In genomic region chr4:137546003-137546525, GRCm38 (mm10) we compare ENCODE assay signal across 10 mouse cellular contexts. TPM values are rescaled to one million over a fixed set of nuclear protein-coding genes. Genes with fewer than 3 reads are reported as not detected.
A peak's percentile ranks its signal among the peaks of the same experiment; 100 is the strongest.
DNase-seq lines count a peak whose midpoint lies in the region; ATAC-seq lines count a peak whose summit lies in the region.
"Had no signal": no experiment of that assay in that cellular context is flagged by ENCODE, and none has a peak within 500 bp of the region (broad histone marks: within the 10 kb centered on the region; RNA-seq: fewer than 3 reads in every experiment).

No protein-coding gene starts in this region.

- peak; percentile 45 for DNase-seq in adrenal gland, adult 2 months
- DNase-seq in adrenal gland, postnatal 4 days (ENCODE audit: low spot score in 2 of 2) = no peak
- DNase-seq in midbrain, embryonic 10.5 days (ENCODE audit: low spot score) = peak; percentile 39
- peak; percentile 49 for DNase-seq in cerebellum, adult 11-12 months
- peak; percentile 16 for DNase-seq in induced T-regulatory cell, adult 2 months (ENCODE audit: low read depth)
- DNase-seq in lung, postnatal 10 days = peak; percentile 66
- no peak for DNase-seq in urinary bladder, adult 18-20 months (ENCODE audit: low spot score in 2 of 2)

- no peaks in the 10 kb centered on the region for H3K9me3 ChIP-seq in midbrain, embryonic 10.5 days (replicated peaks)
- no peaks in the 10 kb centered on the region for H3K9me3 ChIP-seq in midbrain, embryonic 15.5 days
- H3K9me3 ChIP-seq: midbrain, embryonic 12.5 days had no signal

- H3K27ac ChIP-seq in midbrain, embryonic 10.5 days (replicated peaks) = no peak overlapping the region
- H3K27ac ChIP-seq in midbrain, embryonic 15.5 days = no peak overlapping the region
- H3K27ac ChIP-seq: midbrain, embryonic 12.5 days had no signal

- H3K36me3 ChIP-seq in midbrain, embryonic 10.5 days = peaks cover 94% of the 10 kb centered on the region
- no peaks in the 10 kb centered on the region for H3K36me3 ChIP-seq in midbrain, embryonic 15.5 days (replicated peaks)

- WGBS in midbrain, embryonic 10.5 days = 65% methylated on average over 5 of the region's 5 CpGs
- WGBS in midbrain, embryonic 15.5 days = 79% methylated on average over 5 of the region's 5 CpGs

- no peaks in the 10 kb centered on the region for H3K27me3 ChIP-seq in midbrain, embryonic 10.5 days (ENCODE audit: low read depth, poor library complexity, severe bottlenecking)
- H3K27me3 ChIP-seq in midbrain, embryonic 15.5 days (replicated peaks) = no peaks in the 10 kb centered on the region
- H3K27me3 ChIP-seq: midbrain, embryonic 12.5 days had no signal

- H3K9ac ChIP-seq in midbrain, embryonic 15.5 days = no peak overlapping the region
- H3K9ac ChIP-seq: midbrain, embryonic 12.5 days had no signal

- no peak overlapping the region for H3K4me3 ChIP-seq in midbrain, embryonic 10.5 days
- no peak overlapping the region for H3K4me3 ChIP-seq in midbrain, embryonic 15.5 days
- H3K4me3 ChIP-seq: midbrain, embryonic 12.5 days had no signal

- H3K4me1 ChIP-seq in midbrain, embryonic 10.5 days = no peaks in the 10 kb centered on the region
- H3K4me1 ChIP-seq in midbrain, embryonic 15.5 days = no peaks in the 10 kb centered on the region
- H3K4me1 ChIP-seq: midbrain, embryonic 12.5 days had no signal

- no peak overlapping the region for H3K4me2 ChIP-seq in midbrain, embryonic 15.5 days
- H3K4me2 ChIP-seq: midbrain, embryonic 12.5 days had no signal

- no peak for ATAC-seq in midbrain, embryonic 15.5 days (replicated peaks)

RNA-seq across cellular contexts. Expression of gene Ldlrad2, which starts 28.3 kb away (rescaled TPM):
- total RNA-seq in adrenal gland, adult 2 months (2021) = not detected
- polyA plus RNA-seq in adrenal gland, adult 2 months (2012; rRNA removed) = 0.67 TPM in 1 of 2 replicates, not detected in the other
- not detected for total RNA-seq in adrenal gland, postnatal 4 days (2021)
- not detected in 2 replicates for polyA plus RNA-seq in midbrain, embryonic 10.5 days (2016; fragmentation: Nextera tagmentation; extraction: Ambion mirVana)
- 0.47 TPM in 1 of 2 replicates, not detected in the other for polyA plus RNA-seq in midbrain, embryonic 15.5 days (2015; fragmentation: Nextera tagmentation; extraction: Ambion mirVana)
- polyA plus RNA-seq: heart, embryonic 14.5 days; midbrain, embryonic 12.5 days had no signal

RNA-seq across cellular contexts. Expression of gene Usp48, which starts 47.5 kb away (rescaled TPM):
- total RNA-seq in adrenal gland, adult 2 months (2021) = 100 to 1,000 TPM; 100 to 101 TPM
- 52.2 and 58.9 TPM in 2 replicates for polyA plus RNA-seq in adrenal gland, adult 2 months (2012; rRNA removed)
- total RNA-seq in adrenal gland, postnatal 4 days (2021) = 100 to 1,000 TPM; 139 to 150 TPM
- polyA plus RNA-seq in midbrain, embryonic 10.5 days (2016; fragmentation: Nextera tagmentation; extraction: Ambion mirVana) = 72.4 and 72.9 TPM in 2 replicates
- 67.0 and 70.6 TPM in 2 replicates for polyA plus RNA-seq in midbrain, embryonic 15.5 days (2015; fragmentation: Nextera tagmentation; extraction: Ambion mirVana)

Comparison
In these comparisons a context has a peak if more than half of its experiments do, and no peak if none do; other contexts are left out.
1. DNase-seq: peak in adrenal gland, adult 2 months (single experiment), midbrain, embryonic 10.5 days (single experiment), cerebellum, adult 11-12 months (single experiment), induced T-regulatory cell, adult 2 months (single experiment) and lung, postnatal 10 days (single experiment); none in adrenal gland, postnatal 4 days (0 of 2) and urinary bladder, adult 18-20 months (0 of 2).